Mouse (Mus musculus) megakaryocyte, embryonic 14.5 days (primary cell): ENCODE measurements around the gene Nr1i2.

Experiments
- FLI1 ChIP-seq: IDR thresholded peaks from 2 replicates; pipeline ENCODE4 v1.6.1; 2012; ENCODE audit warnings: low read length, inconsistent platforms, mixed read lengths
- GATA1 ChIP-seq: IDR thresholded peaks from 3 replicates; pipeline ENCODE4 v1.6.1; 2012; ENCODE audit warnings: mixed read lengths, low read length, inconsistent platforms, borderline replicate concordance

- TF ChIP-seq GATA1 (no peak), FLI1 (no peak)
Measured at GRCm38 (mm10) chr16:38287357-38287756, 7.3 kb downstream of the Nr1i2 start.
